Mouse (Mus musculus): ENCODE results near the gene Hepacam.

- TF ChIP-seq POLR2A (IDR thresholded peaks at IDR 0.05; ENCODE audit: borderline replicate concordance, extremely low read depth, low read depth, low read length) (no peak), CTCF (IDR thresholded peaks at IDR 0.05; ENCODE audit: insufficient read depth, low read length) (no peak)
Measured at GRCm38 (mm10) chr9:37368860-37369259, 1.7 kb downstream of the Hepacam start.

Measured in lung, adult 2 months (tissue).